Mouse (Mus musculus): Measurements from ENCODE around the gene Nuak2.
"Not testable (repeated sequence)": the region's sequence is repeated elsewhere in the genome, so short reads cannot be mapped to it uniquely, and the experiment has no call there.

Nuak2 gene

GRCm38 (mm10) chr1:132328565-132328964 lies 12.6 kb downstream of the Nuak2 start:
- no peak for DNase-seq (ENCODE audit: low read depth)

- DNase-seq (ENCODE audit: low read depth), result no peak
Observed at GRCm38 (mm10) chr1:132329656-132330055, 13.7 kb downstream of the Nuak2 start.

GRCm38 (mm10) chr1:132330397-132330796 lies 14.5 kb downstream of the Nuak2 start:
- DNase-seq (ENCODE audit: low read depth), result no peak

- DNase-seq (ENCODE audit: low read depth), result no peak
Observed at GRCm38 (mm10) chr1:132331283-132331682, 15.4 kb downstream of the Nuak2 start.

GRCm38 (mm10) chr1:132333201-132333600 lies 17.3 kb downstream of the Nuak2 start:
- DNase-seq (ENCODE audit: low read depth), result no peak

GRCm38 (mm10) chr1:132333675-132334141 lies 17.8 kb downstream of the Nuak2 start:
- DNase-seq (ENCODE audit: low read depth), result no peak

GRCm38 (mm10) chr1:132334178-132334801 lies 18.4 kb downstream of the Nuak2 start:
- no peak for DNase-seq (ENCODE audit: low read depth)

GRCm38 (mm10) chr1:132335378-132335965 lies 19.5 kb downstream of the Nuak2 start:
- DNase-seq (ENCODE audit: low read depth), result no peak

- no peak for DNase-seq (ENCODE audit: low read depth)
Observed at GRCm38 (mm10) chr1:132336921-132337320, 21.0 kb downstream of the Nuak2 start.

- no peak for DNase-seq (ENCODE audit: low read depth)
Observed at GRCm38 (mm10) chr1:132338027-132338660, 22.2 kb downstream of the Nuak2 start.

- DNase-seq (ENCODE audit: low read depth), result peak; percentile 67
Observed at GRCm38 (mm10) chr1:132341731-132342501, 26.0 kb downstream of the Nuak2 start.

GRCm38 (mm10) chr1:132342518-132342917 lies 26.6 kb downstream of the Nuak2 start:
- DNase-seq (ENCODE audit: low read depth), result no peak

GRCm38 (mm10) chr1:132343191-132343590 lies 27.3 kb downstream of the Nuak2 start:
- no peak for DNase-seq (ENCODE audit: low read depth)

GRCm38 (mm10) chr1:132343656-132344055 lies 27.7 kb downstream of the Nuak2 start:
- DNase-seq (ENCODE audit: low read depth), result no peak

- DNase-seq (ENCODE audit: low read depth), result no peak
Observed at GRCm38 (mm10) chr1:132345514-132345913, 29.6 kb downstream of the Nuak2 start.

GRCm38 (mm10) chr1:132346134-132346851 lies 30.4 kb downstream of the Nuak2 start:
- no peak for DNase-seq (ENCODE audit: low read depth)

- no peak for DNase-seq (ENCODE audit: low read depth)
Observed at GRCm38 (mm10) chr1:132346951-132347350, 31.0 kb downstream of the Nuak2 start.

- no peak for DNase-seq (ENCODE audit: low read depth)
Observed at GRCm38 (mm10) chr1:132348401-132348800, 32.5 kb downstream of the Nuak2 start.

- DNase-seq (ENCODE audit: low read depth), result not testable (repeated sequence)
Observed at GRCm38 (mm10) chr1:132349049-132349448, 33.1 kb downstream of the Nuak2 start.

GRCm38 (mm10) chr1:132349601-132350000 lies 33.7 kb downstream of the Nuak2 start:
- DNase-seq (ENCODE audit: low read depth), result not testable (repeated sequence)

- DNase-seq (ENCODE audit: low read depth), result no peak
Observed at GRCm38 (mm10) chr1:132351058-132351457, 35.1 kb downstream of the Nuak2 start.

GRCm38 (mm10) chr1:132353389-132353788 lies 37.5 kb downstream of the Nuak2 start:
- no peak for DNase-seq (ENCODE audit: low read depth)

All from c-Kit-positive CD71-negative TER-119-negative erythroid progenitor cells, embryonic 14.5 days (primary cell).